Mouse (Mus musculus): ENCODE data around the gene Stk10.

DNA sequence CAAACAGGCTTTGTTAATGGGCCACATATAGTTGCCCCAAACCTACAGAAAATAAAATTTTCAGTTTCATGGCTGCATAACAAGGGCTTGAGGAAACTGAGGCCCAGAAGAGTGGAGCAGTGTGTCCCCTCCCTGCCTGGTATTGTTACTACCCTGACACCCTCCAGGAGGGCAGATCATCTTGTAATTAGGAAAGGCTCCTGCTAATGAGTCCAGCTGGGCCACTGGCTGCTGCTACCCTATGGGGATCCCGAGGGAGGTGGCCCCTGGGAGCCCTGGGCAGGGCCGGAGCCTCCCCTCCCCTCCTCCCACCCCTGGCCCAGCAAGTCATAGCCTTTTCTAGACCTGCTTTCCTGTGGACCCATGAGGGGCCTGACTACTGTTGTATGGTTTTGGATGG, 47.9 kb downstream of the Stk10 start:
- TF ChIP-seq POLR2A (IDR thresholded peaks at IDR 0.05; ENCODE audit: extremely low read depth, insufficient read depth, low read length) (no peak), CTCF (IDR thresholded peaks at IDR 0.05; ENCODE audit: extremely low read depth, insufficient read depth, low read length) (no peak)
